Mouse (Mus musculus): Measurements from ENCODE around the gene Cd7.
"Not testable (repeated sequence)": the region's sequence is repeated elsewhere in the genome, so short reads cannot be mapped to it uniquely, and the experiment has no call there.

Cd7 gene

DNA sequence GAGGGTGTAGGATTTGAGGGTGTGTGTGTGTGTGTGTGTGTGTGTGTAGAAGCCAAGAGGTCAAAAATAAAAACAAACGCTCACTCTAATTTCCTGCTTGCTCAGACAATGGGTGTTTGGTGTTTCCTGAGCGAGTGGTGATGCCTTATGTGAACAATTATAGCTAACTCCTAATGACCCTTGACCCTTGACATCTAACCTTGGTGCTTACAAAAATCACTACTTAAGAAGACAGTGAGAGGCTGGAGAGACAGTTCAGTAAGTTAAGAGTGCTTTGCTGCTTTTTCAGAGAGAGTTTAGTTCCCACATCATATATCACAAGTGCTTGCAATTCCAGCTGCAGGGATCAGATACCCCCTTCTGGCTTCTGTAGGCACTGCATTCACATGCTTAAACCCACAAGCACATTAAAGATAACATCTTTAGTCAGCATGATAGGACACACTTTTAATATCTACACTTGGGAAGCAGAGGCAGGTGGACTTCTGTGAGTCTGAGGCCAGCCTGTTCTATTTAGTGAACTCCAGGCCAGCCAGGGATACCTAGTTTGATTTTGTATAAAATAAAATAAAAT is 8.7 kb upstream of the Cd7 start:
- in situ Hi-C loops (cut with MboI, MseI) = no loop called here

GRCm38 (mm10) chr11:121045286-121045685 is 6.1 kb upstream of the Cd7 start:
- in situ Hi-C loops (cut with MboI, MseI) = no loop called here

GRCm38 (mm10) chr11:121043025-121043424 is 3.8 kb upstream of the Cd7 start:
- in situ Hi-C loops (cut with MboI, MseI) = not testable (repeated sequence)

DNA sequence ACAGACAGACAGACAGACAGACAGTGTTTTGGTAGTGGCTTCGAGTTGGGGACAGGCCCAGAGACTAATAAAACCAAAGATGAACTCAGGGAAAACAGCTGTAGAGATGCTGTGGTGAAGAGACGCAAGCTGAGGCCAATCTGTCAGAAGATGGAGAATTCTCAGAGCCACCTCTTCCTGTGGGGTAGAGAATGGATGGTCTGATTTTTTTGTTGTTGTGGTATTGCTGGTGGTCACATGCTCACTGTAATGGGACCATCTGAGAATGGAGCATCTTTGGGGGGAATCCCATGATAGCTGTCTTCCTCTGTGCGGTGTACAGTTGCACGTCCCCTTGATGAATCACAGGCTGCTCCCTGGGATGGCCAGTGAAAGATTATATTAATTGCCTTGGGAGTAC is 3.3 kb upstream of the Cd7 start:
- in situ Hi-C loops (cut with MboI, MseI) = no loop called here

GRCm38 (mm10) chr11:121041636-121042035 is 2.4 kb upstream of the Cd7 start:
- in situ Hi-C loops (cut with MboI, MseI) = no loop called here

GRCm38 (mm10) chr11:121041212-121041611 is 2.0 kb upstream of the Cd7 start:
- in situ Hi-C loops (cut with MboI, MseI) = no loop called here

GRCm38 (mm10) chr11:121038366-121039240 is 615 bp downstream of the Cd7 start:
- in situ Hi-C loops (cut with MboI, MseI) = no loop called here

- in situ Hi-C loops (cut with MboI, MseI) = no loop called here
These were observed 6.1 kb downstream of the Cd7 start for GRCm38 (mm10) chr11:121033118-121033517.

DNA sequence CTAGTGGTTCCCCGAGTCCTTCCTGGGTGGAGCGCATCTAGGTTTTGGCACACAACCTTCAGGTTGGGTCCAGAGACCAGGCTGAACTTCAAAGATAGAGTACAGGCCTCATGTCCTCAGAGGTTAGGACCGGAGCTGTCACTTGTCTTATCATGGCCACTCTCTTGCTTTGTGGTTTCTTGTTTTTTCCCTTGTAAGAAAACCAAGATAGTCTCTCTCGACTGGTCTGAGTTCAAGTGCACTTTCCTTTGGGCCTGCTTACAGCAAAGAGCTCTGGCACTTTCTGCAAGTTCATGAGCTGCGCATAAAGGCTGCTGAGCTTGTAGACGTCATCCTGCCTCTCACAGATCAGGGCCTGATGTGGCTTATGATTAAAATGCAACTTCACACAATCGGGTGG is 12.0 kb downstream of the Cd7 start:
- in situ Hi-C loops (cut with MboI, MseI) = no loop called here

DNA sequence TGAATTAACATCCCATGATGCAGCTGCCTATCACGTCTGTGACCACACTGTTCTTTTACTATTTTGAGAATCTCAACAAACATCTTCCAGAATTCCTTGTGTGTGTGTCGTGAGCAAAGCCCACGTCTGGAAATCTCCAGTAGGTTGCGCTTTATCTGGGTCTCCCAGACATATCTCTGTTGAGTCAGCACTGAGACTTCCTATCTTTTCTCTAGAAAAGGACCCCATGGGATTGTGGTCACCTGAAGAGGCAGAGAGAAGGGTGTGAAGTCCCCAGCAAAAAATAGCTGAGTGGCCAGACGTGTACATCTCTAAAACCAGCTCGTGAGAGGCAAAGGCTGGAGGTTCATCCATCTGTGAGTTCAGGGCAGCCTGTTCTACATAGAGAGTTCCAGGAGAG is 15.1 kb downstream of the Cd7 start:
- in situ Hi-C loops (cut with MboI, MseI) = loop anchor here (5.0 kb wide), 1 partner anchor 78 kb away; no protein-coding TSS in a partner anchor

DNA sequence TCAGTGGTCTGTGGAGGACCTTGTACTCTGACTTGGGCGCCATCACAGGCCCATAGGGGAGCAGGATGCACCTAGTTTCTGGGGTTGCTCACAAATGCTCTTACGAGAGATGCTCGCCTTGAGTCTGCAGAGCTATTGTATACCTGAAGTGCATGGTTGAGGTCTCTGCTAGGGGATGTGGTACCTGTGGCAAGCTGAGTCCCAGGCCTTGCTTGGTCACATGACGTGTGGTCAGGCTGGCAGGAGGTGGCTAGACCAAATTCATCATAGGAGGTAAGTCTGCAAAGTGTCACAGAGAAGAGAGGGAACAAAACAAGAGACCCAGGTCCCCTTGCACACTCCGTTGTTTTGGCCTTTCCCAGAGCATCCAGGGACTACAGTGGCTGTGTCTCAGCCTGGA is 19.7 kb downstream of the Cd7 start:
- in situ Hi-C loops (cut with MboI, MseI) = no loop called here

DNA sequence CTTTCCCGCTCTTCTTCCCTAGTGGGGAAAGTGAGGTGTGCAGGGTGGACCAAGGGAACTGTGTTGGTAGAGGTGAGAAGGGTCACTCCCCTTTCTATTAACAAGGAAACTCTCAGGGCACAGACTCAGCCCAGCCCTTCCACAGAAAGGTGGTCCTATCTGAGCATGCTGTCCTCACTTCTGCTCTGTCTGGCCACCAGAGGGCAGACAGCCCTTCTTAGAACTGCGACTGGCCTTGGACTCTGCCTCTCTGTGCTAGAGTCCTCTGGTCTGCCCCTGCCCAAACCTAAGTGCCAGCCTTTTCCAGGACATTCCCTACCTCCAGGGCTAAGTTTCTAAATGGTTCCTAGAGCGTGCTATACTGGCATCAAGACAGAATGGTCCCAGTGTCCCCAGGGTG is 21.5 kb downstream of the Cd7 start:
- in situ Hi-C loops (cut with MboI, MseI) = no loop called here

- in situ Hi-C loops (cut with MboI, MseI) = no loop called here
These were observed 23.7 kb downstream of the Cd7 start for GRCm38 (mm10) chr11:121015472-121015871.

GRCm38 (mm10) chr11:121014896-121015300 is 24.3 kb downstream of the Cd7 start:
- in situ Hi-C loops (cut with MboI, MseI) = no loop called here

DNA sequence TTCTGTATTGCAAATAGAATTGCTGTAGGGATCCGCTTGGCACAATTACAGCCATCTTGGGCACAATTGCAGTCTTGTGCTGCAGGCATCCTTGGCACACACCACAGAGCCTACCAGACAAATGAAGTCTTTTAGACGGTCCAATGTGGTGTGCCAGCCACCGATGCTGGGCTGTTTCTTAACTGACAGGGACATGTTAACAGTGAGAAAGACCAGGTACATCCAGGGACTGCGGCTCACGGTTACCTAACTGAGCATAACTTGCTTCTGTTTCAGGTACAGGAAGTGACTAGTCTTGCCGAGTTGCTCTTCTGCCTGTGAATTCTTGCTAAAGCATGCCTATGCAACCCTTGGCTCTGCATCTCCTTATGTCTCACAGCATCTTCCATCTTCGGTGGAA is 25.6 kb downstream of the Cd7 start:
- in situ Hi-C loops (cut with MboI, MseI) = no loop called here

GRCm38 (mm10) chr11:121010044-121010755 is 29.0 kb downstream of the Cd7 start:
- in situ Hi-C loops (cut with MboI, MseI) = no loop called here

DNA sequence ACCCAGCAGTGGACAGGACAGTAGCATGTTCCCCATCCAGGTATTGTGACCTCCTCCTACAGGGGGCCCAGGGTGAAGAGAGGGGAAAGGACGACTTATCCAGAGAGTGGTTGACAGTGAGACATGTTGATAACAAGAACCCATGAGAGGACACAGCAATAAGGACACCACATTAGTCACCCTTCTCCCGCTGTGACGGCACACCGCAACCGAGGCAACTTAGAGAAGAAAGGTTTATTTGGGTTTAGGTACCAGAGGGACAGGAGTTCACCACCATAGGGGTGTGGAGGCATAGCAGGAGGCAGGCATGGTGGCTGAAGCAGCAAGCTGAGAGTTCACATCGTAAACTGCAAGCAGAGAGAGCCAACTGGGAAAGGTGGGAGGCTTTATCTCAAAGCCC is 33.0 kb downstream of the Cd7 start:
- in situ Hi-C loops (cut with MboI, MseI) = no loop called here

DNA sequence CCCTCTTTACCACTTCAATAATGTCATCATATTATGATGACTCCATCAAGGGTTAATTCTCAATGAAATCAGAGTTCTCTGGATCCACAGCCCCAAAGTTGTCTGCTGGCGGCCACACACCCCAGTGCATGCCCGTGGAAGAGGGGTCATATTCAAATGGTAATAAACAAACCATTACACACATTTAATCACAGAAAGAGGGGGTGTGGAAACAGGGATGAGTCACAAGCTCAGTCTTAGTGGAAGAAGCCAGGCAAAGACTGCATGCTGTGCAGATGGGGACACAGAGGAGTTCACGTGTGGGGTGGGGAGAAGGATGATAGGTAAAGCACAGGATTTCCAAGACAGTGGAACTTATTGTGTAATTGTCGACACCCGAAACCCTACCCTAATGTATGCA is 34.9 kb downstream of the Cd7 start:
- in situ Hi-C loops (cut with MboI, MseI) = no loop called here

DNA sequence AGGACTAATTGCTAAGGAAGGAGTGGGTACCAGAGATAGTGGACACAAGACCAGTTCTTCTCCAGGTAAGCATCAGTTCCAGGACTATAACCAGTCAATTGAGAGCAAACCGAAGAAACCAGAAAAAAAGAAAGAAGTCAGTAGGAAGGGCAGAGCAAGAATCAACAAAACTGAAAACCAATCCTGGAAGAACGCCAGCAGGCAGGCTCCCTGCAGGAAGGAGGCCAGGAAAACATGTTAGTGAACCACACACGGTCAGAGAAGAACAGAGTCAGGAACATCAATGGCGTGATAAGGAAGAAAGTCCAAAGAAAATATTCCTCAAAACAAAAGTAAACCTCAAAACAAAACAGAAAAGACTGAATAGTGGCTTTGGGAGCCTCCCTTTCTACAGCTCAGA is 37.3 kb downstream of the Cd7 start:
- in situ Hi-C loops (cut with MboI, MseI) = no loop called here

DNA sequence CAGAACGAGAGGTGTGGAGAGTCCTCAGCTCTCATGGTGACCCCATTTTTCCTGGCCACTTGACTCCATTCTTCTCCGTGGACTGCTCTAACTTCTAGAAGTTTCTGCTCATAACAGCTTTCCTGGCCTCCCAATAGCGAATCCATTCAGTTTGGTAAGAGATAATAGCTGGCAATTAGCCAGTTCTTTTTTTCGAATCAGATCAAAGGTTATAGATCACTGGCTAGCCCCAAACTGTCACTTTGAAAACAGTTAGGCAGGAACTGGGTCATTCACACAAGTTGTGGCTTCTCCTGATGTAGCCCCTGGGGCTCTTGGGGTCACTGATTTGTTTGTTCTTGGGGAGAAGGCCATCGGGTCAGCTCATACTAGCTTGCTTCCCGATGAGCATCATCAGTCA is 44.5 kb downstream of the Cd7 start:
- in situ Hi-C loops (cut with MboI, MseI) = no loop called here

DNA sequence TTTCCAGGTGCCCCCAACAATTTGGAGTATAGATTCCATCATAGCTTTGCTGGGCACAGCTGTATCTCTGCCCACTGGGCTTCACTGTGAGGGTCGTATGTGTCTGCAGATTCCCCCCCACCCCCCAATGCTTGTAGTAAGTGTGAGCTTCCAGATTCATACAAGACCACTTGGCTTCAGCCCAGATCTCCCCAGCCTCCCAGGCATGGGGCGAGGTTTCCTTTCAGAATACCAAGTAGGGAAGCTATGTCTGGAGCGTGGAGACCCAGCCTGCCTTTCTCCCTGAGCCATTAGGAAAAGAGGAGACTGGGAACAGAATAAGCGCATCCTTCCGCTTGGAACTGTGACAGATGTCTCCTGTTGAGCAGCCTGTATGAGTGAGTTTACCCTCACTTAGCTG is 45.6 kb downstream of the Cd7 start:
- in situ Hi-C loops (cut with MboI, MseI) = no loop called here

DNA sequence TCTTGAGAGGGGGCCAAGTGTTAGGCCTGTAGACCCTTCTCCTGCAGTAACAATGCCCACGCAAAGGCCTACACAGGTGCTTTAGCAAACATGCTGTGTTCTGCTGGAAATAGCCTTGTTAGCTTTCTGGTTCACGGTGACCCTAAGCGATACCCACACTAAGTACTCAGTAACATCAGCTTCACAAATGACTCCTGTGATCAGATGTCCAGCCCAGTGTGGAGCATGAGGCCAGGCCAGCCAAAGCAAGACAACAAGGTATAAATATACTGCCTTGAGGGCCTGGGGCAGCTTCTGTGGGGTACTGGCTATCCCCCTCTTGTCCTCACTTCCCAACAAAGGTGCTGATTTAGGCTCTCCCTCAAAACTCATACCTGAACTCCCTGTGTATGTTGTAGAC is 46.1 kb downstream of the Cd7 start:
- in situ Hi-C loops (cut with MboI, MseI) = no loop called here

DNA sequence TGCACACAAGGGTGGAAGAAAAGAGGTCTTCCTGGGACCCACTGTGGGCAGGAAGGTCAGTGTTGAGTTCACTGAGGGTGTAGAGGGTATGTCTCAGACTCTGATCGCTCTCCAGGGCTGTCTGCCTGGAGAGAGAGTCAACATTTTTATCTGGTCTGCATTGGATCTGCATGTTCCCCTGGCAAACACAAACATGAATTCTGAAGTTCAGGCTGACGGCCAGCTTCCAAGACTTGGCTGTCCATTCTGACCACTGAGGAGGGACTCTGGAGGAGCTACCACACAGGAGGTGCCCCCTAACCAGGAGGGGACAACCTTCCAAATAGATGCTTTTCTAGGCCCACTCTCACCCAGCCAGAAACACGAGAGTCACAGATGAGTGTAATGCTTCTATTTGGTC is 47.4 kb downstream of the Cd7 start:
- in situ Hi-C loops (cut with MboI, MseI) = no loop called here

Measured in T-helper 1 cell (primary cell).